Mouse (Mus musculus) skeletal muscle tissue, postnatal 0 days (tissue): ENCODE measurements around the gene Olfr1198. TPM values are rescaled to one million over a fixed set of nuclear protein-coding genes. Genes with fewer than 3 reads are reported as not detected.

Experiments used
- polyA plus RNA-seq: library from polyadenylated mRNA; unstranded; fragments of >200 nt; fragmentation: Nextera tagmentation; extraction: Ambion mirVana; gene quantifications from 2 replicates; pipeline ENCODE4 v1.2.1, GENCODE M21; 2015

The Olfr1198 gene
- not detected in 2 replicates for polyA plus RNA-seq

DNA sequence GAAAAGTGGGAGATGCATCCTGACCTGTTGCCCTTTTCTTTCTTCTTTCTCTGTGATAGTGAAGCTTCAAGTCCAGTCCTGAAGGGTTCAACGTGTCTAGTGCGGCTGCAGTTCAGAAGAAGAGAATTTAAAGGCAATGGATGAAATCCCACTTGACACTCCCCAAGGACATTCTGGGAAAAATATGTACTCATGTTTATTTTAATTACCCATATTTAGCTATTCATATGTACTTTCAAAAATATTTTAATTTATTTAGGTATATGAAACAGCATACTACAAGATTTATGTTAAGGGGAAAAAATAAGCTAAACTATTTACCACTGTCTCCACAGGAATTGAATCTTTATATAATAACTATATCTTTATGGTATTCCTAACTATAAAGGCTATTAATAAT, at the start of gene Olfr1198:
Olfr1198 (minus strand) TSS at position 101 of the 400 bp plus-strand sequence.

DNA sequence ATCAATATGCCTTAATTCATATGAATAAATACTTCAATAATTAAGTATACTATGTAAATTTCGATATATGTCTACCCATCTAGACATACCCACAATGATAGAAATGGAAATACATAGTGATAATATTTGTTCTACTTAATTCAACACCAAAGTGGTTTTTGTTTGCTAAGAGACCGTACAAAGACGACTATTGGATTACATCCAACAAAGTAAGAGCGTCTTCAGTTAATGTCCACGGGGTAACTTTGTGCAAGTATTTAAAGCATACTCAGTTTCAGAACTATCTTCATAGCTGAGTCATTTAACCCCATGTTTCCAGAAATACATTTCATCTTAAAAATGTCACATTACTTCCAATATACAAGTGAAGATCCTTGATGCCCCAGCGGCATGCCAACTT, 41.6 kb upstream of the Olfr1198 start, which contains the start of gene Olfr1201:
Olfr1201 (plus strand) TSS at position 301 of the 400 bp plus-strand sequence.

DNA sequence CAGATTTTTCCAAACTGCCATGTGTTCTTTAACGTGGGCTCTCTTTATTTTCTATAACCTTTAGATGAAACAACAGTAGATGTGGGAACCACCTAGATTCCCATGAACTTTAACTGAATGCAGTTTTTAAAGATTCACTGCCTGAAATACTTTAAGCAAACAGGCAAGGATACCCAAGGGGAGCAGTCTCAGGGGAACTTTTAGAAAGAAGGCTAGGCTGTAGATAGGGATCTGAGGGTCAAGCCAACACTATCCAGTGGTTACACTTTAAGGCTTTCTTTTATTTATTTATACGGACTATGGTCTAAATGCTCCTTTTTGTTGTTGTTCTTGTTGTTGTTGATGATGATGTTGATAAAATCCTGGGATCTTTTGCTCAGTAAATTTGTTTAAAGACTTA, 19.2 kb upstream of the Olfr1198 start, which contains the start of gene Olfr1200:
Olfr1200 (minus strand) TSS at position 101 of the 400 bp plus-strand sequence.

DNA sequence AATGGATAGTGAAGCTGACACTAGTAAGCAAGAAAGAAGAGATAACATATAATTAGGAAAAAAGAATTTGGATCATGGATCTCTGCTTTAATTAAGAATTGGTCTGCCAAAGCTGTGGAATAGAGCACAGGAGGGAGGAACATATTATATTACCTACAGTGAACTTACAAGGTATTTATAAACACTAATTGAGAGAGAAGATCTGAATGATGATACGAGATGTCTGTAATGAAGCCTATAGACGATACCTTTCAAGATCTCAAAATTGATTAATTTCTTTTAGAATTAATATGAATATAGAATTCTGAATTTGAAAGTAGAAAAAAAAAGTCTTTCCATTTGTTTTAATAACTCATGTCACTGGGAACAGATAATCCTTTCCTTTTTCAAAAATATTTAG, 9.2 kb upstream of the Olfr1198 start, which contains the start of gene Olfr1199:
Olfr1199 (minus strand) TSS at position 101 of the 400 bp plus-strand sequence.

DNA sequence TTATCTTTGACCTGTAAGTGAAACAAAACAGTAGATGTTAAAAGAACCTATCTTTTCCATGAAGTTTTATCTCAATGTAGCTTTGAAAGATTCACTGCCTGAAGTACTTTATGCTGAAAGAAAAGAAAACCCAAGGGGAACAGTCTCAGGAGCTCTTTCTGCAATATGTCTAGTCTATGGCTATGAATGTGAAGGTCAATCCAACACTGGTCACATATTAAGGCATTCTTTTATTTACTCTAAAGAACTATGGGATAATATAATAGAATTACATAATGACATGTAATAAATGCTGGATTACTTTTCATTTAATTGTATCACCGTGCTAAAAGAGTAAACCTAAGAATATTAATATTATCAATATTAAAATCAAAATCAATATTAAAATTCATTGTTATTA, 18.9 kb downstream of the Olfr1198 start, which contains the start of gene Olfr1197:
Olfr1197 (minus strand) TSS at position 101 of the 400 bp plus-strand sequence.

DNA sequence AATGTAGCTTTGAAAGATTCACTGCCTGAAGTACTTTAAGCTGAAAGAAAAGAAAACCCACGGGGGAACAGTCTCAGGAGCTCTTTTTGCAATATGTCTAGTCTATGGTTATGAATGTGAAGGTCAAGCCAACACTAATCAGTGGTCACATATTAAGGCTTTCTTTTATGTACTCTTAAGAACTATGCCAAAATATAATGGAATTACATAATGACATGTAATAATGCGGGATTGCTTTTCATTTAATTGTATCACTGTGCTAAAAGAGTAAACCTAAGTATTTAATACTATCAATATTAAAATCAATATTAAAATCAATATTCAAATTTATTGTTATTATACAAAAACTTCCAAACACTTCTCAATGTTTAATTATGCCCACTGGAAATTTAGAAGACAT, 46.7 kb downstream of the Olfr1198 start, which contains the start of gene Olfr1196:
Olfr1196 (minus strand) TSS at position 101 of the 400 bp plus-strand sequence.

Other genes with a start within 250 kb of the Olfr1198 start
- not detected in 2 replicates for gene Olfr1186, start 232.8 kb downstream of the Olfr1198 start, polyA plus RNA-seq
- gene Olfr1188, start 194.4 kb downstream of the Olfr1198 start, polyA plus RNA-seq, result not detected in 2 replicates
- gene Olfr1189, start 164.9 kb downstream of the Olfr1198 start, polyA plus RNA-seq, result not detected in 2 replicates
- not detected in 2 replicates for gene Olfr1191-ps1, start 110.8 kb downstream of the Olfr1198 start, polyA plus RNA-seq
- not detected in 2 replicates for gene Olfr1192-ps1, start 102.9 kb downstream of the Olfr1198 start, polyA plus RNA-seq
- not detected in 2 replicates for gene Olfr1193, start 75.7 kb downstream of the Olfr1198 start, polyA plus RNA-seq
- gene Olfr1195, start 62.2 kb downstream of the Olfr1198 start, polyA plus RNA-seq, result not detected in 2 replicates
- not detected in 2 replicates for gene Olfr1196, start 46.8 kb downstream of the Olfr1198 start, polyA plus RNA-seq
- gene Olfr1197, start 19.0 kb downstream of the Olfr1198 start, polyA plus RNA-seq, result not detected in 2 replicates
- gene Olfr1199, start 9.1 kb upstream of the Olfr1198 start, polyA plus RNA-seq, result not detected in 2 replicates
- not detected in 2 replicates for gene Olfr1200, start 19.1 kb upstream of the Olfr1198 start, polyA plus RNA-seq
- not detected in 2 replicates for gene Olfr1201, start 41.7 kb upstream of the Olfr1198 start, polyA plus RNA-seq
- gene Olfr1202, start 63.1 kb upstream of the Olfr1198 start, polyA plus RNA-seq, result not detected in 2 replicates
- gene Olfr1205, start 78.4 kb upstream of the Olfr1198 start, polyA plus RNA-seq, result not detected in 2 replicates
- not detected in 2 replicates for gene Olfr1204, start 97.9 kb upstream of the Olfr1198 start, polyA plus RNA-seq
- gene Olfr1206, start 111.9 kb upstream of the Olfr1198 start, polyA plus RNA-seq, result not detected in 2 replicates
- not detected in 2 replicates for gene Olfr1208, start 150.9 kb upstream of the Olfr1198 start, polyA plus RNA-seq
- gene Olfr1209, start 163.8 kb upstream of the Olfr1198 start, polyA plus RNA-seq, result not detected in 2 replicates
- not detected in 2 replicates for gene Olfr1211, start 186.7 kb upstream of the Olfr1198 start, polyA plus RNA-seq
- gene Olfr1212, start 202.6 kb upstream of the Olfr1198 start, polyA plus RNA-seq, result not detected in 2 replicates
- not detected in 2 replicates for gene Gm13762, start 228.9 kb upstream of the Olfr1198 start, polyA plus RNA-seq
- not detected in 2 replicates for gene Olfr1214, start 241.3 kb upstream of the Olfr1198 start, polyA plus RNA-seq